Mouse (Mus musculus): ENCODE measurements around the gene Rhog.

DNA sequence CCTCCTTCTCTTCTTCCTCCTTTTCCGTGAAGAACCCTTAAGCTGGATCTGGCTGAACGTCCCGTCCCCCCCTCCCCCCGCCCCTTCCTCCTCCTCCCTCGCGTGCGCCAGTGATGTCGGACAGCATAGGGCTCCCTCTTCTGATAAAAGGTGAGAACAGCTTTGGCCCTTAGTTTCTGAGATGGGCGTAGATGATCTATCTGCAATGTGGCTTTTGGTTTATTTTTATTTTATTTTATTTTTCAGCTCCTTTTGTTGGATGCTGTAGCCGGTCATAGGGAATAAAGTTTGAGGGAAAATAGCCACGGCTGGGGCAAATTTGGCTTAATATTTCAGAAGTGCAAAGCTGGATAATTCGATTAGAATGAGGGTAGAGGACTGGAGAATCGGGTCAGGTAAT lies 33.5 kb downstream of the Rhog start:
- TF ChIP-seq CTCF (IDR thresholded peaks at IDR 0.05; ENCODE audit: low read depth) (peak; percentile 62), EP300 (IDR thresholded peaks at IDR 0.05; ENCODE audit: low read depth) (no peak)

All from heart, postnatal 0 days (tissue).